Mouse (Mus musculus) splenic B cell, adult 2 months (primary cell): Measurements from ENCODE around the gene Osbpl2.

ENCODE experiments used
- DNase-seq: peaks from one replicate; pipeline ENCODE4 v3.0.0-alpha.2; 2011; ENCODE audit warnings: low read depth, low spot score
- H3K27me3 ChIP-seq: 2 replicates; pipeline ENCODE4 v1.6.1; 2012; ENCODE audit warnings: mild to moderate bottlenecking, low read length, moderate library complexity, mixed read lengths; ENCODE audit not compliant: control insufficient read depth, poor library complexity, insufficient read depth, severe bottlenecking
- H3K36me3 ChIP-seq: 2 replicates; pipeline ENCODE4 v1.6.1; 2012; ENCODE audit warnings: mild to moderate bottlenecking, low read length, moderate library complexity, mixed read lengths; ENCODE audit not compliant: control insufficient read depth, poor library complexity, insufficient read depth, severe bottlenecking

The Osbpl2 gene

DNA sequence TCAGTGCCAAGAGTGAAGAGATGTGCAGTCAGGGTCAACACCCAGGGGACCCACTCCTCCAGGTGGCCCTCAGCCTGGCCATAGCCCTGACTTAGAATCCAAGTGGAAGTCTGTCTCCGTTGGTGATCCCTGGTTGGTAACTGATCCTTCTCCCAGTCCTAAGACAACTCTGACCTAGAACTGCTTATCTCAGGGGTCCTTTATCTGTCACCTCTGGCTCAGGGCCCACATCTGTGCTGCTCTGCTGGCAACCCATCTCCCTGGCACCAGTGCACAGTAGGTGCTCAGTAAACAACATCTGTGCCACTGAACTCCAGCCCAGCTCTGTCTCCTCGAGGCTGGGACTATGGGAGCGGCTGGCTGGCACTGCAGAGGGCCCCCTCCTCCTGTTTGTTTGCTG, 21.5 kb upstream of the Osbpl2 start:
- Histone ChIP-seq H3K36me3 (no peaks in the 10 kb centered on the region), H3K27me3 (no peaks in the 10 kb centered on the region)
- no peak for DNase-seq

DNA sequence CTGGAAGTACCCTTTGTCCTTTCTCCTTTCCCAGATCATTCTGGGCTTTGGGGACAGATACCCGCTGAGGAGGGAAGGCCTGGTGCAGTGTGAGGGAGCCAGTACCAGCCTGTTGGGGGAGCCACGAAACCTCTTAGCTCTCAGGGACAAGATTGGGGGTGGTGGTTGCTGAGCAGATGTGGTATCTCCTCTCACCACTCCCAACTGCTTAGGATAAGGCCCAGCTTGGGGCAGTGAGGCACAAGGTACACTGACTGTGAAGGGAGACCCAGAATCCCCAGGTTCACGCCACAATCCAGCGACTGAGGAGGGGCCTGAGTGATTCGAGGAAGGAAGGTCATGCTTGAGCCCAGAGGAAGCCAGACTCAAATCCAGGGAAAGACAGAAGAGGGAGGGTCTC, 20.9 kb upstream of the Osbpl2 start:
- H3K27me3 ChIP-seq: no peaks in the 10 kb centered on the region
- DNase-seq: no peak
- H3K36me3 ChIP-seq: no peaks in the 10 kb centered on the region

DNA sequence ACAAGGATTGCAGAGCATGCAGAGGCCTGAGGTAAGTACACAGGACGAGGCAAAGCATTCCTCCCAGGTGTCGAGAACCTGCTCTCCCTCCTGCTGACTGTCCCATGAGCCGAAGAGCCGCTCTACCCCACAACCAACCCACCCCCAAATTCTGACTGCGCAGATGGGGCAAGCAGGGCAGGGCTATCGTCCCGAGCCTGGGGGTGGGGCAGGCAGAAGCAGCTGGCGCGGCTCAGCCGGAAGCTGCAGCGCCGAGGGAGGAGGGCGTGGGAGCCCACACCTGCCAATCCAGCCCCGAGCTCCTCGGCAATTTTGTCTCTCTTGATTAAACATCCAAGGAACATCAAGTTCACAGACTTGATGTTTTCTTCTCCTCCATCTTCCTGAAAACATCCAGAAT, 19.6 kb upstream of the Osbpl2 start:
- Histone ChIP-seq H3K27me3 (no peaks in the 10 kb centered on the region), H3K36me3 (no peaks in the 10 kb centered on the region)
- DNase-seq: no peak

DNA sequence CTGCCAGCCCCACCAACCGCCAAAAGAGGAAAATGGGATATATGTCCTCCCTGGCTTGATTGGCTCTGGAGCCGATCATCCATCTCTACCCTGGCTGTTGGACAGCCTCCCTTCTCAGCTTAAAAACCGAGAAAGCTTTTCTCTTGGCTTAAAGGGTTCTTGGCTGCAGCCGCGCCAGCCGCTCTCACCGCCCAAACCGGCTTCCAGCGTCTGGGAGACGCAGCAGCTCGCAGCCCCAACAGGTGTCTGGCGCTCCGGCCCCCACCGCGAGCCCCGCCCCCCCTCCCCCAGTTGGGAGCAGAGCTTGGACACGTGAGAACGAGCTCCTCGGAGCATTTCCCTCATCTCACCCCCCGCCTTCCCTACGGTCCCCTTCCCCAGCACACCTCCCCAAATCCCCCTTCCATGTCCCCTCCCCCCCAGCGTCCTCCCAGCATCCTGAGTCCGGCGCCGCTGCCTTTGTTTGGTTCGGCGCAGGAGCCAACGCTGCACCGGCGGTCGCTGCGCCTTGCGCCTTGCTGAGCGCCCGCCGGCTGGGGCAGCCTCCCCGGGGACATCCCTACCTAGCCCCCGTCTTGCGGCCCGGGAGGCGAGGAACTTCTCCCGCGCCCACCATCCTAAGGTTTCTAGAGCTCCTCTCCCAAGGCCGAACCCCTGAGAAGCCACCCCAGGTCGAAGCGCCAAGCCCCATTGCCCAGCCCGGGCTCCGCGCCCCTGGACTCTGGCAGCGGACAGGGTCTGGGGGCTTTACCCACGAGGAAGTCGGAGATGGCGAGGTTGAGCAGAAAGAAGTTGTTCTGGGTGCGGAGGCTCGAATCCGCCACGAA, 15.7 kb upstream of the Osbpl2 start:
- Histone ChIP-seq H3K27me3 (no peaks in the 10 kb centered on the region; the same call in 1 of the 2 replicates), H3K36me3 (no peaks in the 10 kb centered on the region)
- no peak for DNase-seq

DNA sequence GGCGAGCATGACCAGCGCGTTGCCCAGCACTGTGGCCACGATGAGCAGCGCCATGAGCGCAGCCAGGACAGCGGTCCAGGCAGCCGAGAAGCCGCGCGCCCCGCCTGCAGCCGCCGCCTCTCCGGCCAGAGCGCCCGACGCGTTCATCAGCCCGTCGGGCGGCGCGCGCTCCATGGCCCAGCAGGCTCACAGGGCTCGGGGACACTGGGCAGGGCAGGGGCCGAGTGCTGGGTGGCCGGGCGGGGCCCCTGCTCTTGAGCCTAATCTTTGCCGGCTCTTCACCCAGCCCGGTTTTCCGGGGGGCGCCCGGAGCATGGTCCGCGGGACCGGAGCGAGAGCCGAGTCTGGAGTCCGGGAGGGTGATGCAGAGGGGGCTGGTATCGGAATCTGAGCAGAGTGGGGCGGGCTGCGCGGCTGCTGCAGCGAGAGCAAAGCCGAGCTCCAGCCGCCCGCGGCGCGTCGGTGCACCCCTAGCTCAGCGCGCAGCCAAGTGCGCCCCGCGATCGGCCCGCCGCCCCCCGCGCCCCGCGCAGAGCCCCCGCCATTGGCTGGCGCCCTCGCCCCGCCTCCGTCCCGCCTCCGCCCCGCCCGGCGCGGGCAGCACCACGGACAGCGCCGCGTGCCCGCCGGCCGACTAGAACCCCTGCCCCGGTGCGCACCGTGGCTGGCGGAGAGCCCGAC, 15.0 kb upstream of the Osbpl2 start, which contains the start of gene Hrh3:
Gene Hrh3 (minus strand): TSS at position 511 of the 681 bp plus-strand sequence.
- peak; percentile 67 for DNase-seq
- Histone ChIP-seq H3K36me3 (no peaks in the 10 kb centered on the region), H3K27me3 (no peaks in the 10 kb centered on the region; the same call in 1 of the 2 replicates)

DNA sequence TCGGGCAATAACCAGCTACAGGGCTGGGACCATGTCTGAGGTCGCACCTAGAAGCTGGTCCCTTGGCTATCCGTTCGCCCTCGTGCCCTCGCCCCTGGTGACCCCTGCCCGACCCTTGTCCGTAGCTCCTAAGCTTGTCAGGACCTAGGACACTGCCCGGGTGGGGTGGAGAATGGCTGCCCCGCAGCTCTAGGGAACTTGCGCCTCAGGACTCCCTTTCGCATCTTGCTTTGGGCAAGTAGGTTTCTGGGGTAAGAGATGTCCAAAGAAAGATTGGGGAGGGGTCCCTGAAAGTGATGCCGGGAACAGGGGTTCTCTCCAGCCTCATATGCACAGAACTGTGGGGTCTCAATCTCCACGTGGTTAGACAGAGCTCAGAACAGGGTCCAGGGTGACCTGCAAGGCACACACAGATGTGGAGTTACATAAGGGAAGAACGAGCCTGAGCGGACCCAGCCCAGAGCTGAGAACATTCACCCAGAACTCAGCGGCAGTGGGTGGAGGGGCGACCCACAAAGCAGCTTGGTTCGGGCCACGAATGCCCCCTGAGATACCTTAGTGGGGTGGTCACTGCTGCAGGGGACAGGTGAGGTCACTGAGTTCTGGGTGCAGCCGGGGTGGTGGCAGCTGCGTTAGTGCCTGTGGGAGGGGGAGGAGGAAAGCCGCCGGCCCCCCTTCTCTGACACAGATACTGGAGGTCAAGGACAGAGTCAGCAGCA, 14.3 kb upstream of the Osbpl2 start:
- DNase-seq: no peak

GRCm38 (mm10) chr2:180105441-180106190, 13.5 kb upstream of the Osbpl2 start:
- Histone ChIP-seq H3K27me3 (no peaks in the 10 kb centered on the region; the same call in 1 of the 2 replicates), H3K36me3 (no peaks in the 10 kb centered on the region)
- DNase-seq: no peak

More for the DNA sequence above, 14.3 kb upstream of the Osbpl2 start:
- Histone ChIP-seq H3K27me3 (no peaks in the 10 kb centered on the region; the same call in 1 of the 2 replicates), H3K36me3 (no peaks in the 10 kb centered on the region)

DNA sequence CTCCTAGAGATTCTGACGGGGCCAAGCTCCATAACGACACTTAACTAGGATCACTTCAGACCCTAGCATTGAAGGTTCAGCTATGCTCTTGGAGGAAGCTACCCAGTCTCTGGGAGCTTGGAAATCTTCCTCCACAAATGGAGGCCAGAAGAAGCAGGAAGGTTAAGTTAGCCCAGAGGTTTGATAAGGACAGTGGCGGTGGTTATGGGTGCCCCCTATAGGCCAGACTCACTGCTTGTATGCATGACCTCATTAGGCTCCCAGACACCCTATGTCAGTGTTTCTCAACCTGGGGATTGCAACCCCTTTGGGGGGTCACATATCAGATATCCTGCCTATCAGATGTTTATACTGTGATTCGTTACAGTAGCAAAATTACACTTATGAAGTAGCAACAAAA, 12.0 kb upstream of the Osbpl2 start:
- DNase-seq: peak; percentile 40
- Histone ChIP-seq H3K27me3 (no peaks in the 10 kb centered on the region; the same call in 1 of the 2 replicates), H3K36me3 (no peaks in the 10 kb centered on the region)

DNA sequence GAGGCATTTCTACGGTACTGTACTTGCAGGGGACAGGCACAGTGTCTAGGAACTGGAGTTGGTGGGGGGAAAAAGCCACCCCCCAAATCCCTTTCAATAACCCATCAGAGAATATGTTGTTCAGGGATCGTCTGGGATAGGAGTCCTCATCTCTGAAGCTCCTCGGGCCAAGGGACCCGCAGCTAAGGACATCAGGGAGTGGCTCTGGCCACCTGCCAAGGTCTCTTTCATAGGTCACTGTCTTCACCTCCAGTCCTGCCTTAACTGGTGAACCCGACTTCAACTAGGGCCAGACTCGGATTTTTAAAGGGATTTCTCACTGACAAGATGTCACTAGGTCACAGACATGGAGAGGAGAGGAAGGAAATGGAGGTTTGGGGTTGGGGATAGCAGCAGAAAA, 10.8 kb upstream of the Osbpl2 start:
- Histone ChIP-seq H3K36me3 (no peaks in the 10 kb centered on the region), H3K27me3 (no peaks in the 10 kb centered on the region; the same call in 1 of the 2 replicates)
- no peak for DNase-seq

- no peak for DNase-seq
- Histone ChIP-seq H3K27me3 (no peaks in the 10 kb centered on the region), H3K36me3 (no peaks in the 10 kb centered on the region)
Measured at GRCm38 (mm10) chr2:180113909-180114890, 4.9 kb upstream of the Osbpl2 start.

- no peaks in the 10 kb centered on the region for H3K27me3 ChIP-seq
- no peaks in the 10 kb centered on the region for H3K36me3 ChIP-seq
- no peak for DNase-seq
Measured at GRCm38 (mm10) chr2:180115279-180115678, 3.8 kb upstream of the Osbpl2 start.

GRCm38 (mm10) chr2:180116081-180116493, 3.0 kb upstream of the Osbpl2 start:
- Histone ChIP-seq H3K36me3 (no peaks in the 10 kb centered on the region), H3K27me3 (no peaks in the 10 kb centered on the region)
- DNase-seq: no peak

DNA sequence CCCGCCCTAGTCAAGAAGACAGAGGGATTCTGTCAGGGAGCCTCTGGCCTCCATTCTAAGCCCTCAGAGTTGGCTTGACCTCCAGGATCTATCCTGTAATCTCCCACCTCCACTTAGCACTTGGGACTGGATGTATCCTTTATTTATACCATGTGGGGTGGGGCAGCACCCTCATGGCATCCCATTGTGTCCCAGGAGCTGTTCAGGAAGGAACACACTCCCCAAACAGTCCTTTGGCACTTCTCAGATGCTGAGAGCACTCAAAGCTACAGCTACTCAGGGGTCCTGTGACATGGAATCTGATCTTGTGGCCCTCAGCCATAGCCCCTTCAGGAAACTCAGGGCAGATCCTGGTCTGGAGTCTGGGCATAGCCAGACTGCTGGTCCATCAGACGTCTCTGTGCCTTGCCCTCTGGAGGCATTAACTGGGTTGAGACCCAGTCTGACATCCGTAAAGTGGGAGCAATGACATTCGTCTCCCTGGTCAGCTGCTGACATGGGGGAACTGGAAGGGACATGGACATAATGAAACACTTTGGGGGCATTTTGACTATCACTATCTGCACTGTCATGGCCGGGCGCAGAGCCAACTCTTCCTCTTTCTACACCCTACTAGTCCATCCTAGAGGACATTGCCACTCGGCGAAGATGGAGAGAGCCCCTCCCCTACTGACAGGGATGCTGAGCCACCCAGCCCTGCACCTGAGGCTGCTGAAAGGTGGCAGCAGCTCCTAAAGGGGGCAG, 2.2 kb upstream of the Osbpl2 start:
- no peaks in the 10 kb centered on the region for H3K27me3 ChIP-seq
- no peaks in the 10 kb centered on the region for H3K36me3 ChIP-seq
- DNase-seq: no peak
